Mouse (Mus musculus) intestine, embryonic 16.5 days (tissue): ENCODE measurements around the gene Olfr608. TPM values are rescaled to one million over a fixed set of nuclear protein-coding genes. Genes with fewer than 3 reads are reported as not detected.
"Not testable (repeated sequence)": the region's sequence is repeated elsewhere in the genome, so short reads cannot be mapped to it uniquely, and the experiment has no call there.

ENCODE experiments used
- ATAC-seq: fragments of 200-750 bp; cut with Nextera tagmentation; 2 replicates; pipeline ENCODE4 v1.8.0; 2017; ENCODE audit warnings: moderate TSS enrichment, moderate library complexity
- H3K27ac ChIP-seq: fragments of 300-500 bp; sonication (generic); 2 replicates; pipeline ENCODE4 v1.5.1; 2014; ENCODE audit warnings: mild to moderate bottlenecking, low read length
- H3K27me3 ChIP-seq: fragments of 300-500 bp; sonication (generic); replicated peaks from 2 replicates; pipeline ENCODE4 v1.6.1; 2014; ENCODE audit warnings: low read length, control low read depth, mixed read lengths; ENCODE audit not compliant: control insufficient read depth, insufficient read depth
- H3K36me3 ChIP-seq: fragments of 300-500 bp; sonication (generic); 2 replicates; pipeline ENCODE4 v1.6.1; 2014; ENCODE audit warnings: low read length, control low read depth; ENCODE audit not compliant: control insufficient read depth, insufficient read depth
- H3K4me1 ChIP-seq: fragments of 300-500 bp; sonication (generic); 2 replicates; pipeline ENCODE4 v1.6.1; 2014; ENCODE audit warnings: low read length, control low read depth, mixed read lengths; ENCODE audit not compliant: control insufficient read depth, insufficient read depth
- H3K4me2 ChIP-seq: fragments of 300-500 bp; sonication (generic); 2 replicates; pipeline ENCODE4 v1.6.1; 2014; ENCODE audit warnings: low read depth, low read length, control low read depth
- H3K4me3 ChIP-seq: fragments of 300-500 bp; sonication (generic); 2 replicates; pipeline ENCODE4 v1.5.1; 2014; ENCODE audit warnings: mild to moderate bottlenecking, low read length
- H3K9ac ChIP-seq: fragments of 300-500 bp; sonication (generic); 2 replicates; pipeline ENCODE4 v1.6.1; 2014; ENCODE audit warnings: low read depth, low read length
- H3K9me3 ChIP-seq: fragments of 300-500 bp; sonication (generic); 2 replicates; pipeline ENCODE4 v1.6.1; 2016; ENCODE audit warnings: low read length, control low read depth; ENCODE audit not compliant: control insufficient read depth
- WGBS: fragments of 180-500 bp; shearing (Covaris S2); extraction: QIAGEN DNeasy Blood & Tissue Kit; methylation state at CpG from one replicate; pipeline ENCODE4 v1.1.7; 2014; 5-methylcytosine and 5-hydroxymethylcytosine counted together
- polyA plus RNA-seq: library from polyadenylated mRNA; unstranded; fragments of >200 nt; fragmentation: Nextera tagmentation; extraction: Ambion mirVana; gene quantifications from 2 replicates; pipeline ENCODE4 v1.2.1, GENCODE M21; 2015

The Olfr608 gene
- not detected in 2 replicates for polyA plus RNA-seq

DNA sequence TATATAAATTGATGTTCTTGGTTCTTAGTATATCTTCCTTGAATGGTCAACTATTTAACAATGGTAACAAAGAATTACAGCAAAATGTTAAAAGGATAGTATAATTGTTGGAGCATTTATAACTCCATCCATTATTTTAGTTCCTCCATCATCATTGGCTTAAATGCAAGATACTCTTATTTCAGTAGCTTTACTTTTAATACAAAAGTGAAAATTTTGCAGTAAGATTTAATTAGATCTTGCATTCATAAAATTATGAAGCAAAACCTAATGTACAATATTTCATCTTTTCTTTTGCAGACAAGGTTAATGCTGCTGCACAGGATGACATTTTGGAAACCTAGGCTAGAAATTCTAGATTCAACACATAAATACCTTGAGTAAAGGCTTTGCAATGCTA lies at the start of gene Olfr608:
TSS of gene Olfr608 (plus strand) at position 301 of the 400 bp plus-strand sequence.
- H3K4me3 ChIP-seq: no peak within 1 kb of the TSS
- H3K27ac ChIP-seq: no peak within 1 kb of the TSS
- H3K9me3 ChIP-seq: no peaks in the 10 kb centered on the region
- H3K27me3 ChIP-seq: no peaks in the 10 kb centered on the region
- no peak within 1 kb of the TSS for H3K9ac ChIP-seq
- no peaks in the 10 kb centered on the region for H3K36me3 ChIP-seq
- no peak within 1 kb of the TSS for H3K4me2 ChIP-seq
- no peak for ATAC-seq
- H3K4me1 ChIP-seq: no peaks in the 10 kb centered on the region

DNA sequence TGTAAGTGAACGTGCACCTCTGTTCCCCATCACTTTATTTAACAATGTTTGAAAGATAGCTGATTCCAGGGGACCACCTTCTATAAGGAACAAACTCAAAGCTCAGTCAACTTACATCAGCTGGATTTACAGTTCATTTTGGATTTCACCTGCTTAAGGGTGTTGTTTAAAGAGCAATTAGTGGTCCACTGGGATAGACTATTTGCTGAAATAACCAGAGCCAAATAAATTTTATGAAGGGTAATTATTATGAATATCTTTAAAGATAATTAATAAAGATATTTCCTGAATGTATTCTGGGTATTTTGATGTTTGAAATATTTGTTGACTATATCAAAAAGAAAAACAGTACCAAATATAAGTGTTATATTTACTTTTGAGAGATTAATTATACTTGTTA lies 24.3 kb upstream of the Olfr608 start, which contains the start of gene Olfr605:
TSS of gene Olfr605 (minus strand) at position 101 of the 400 bp plus-strand sequence.
- Histone ChIP-seq H3K36me3 (no peaks in the 10 kb centered on the region), H3K4me1 (no peaks in the 10 kb centered on the region), H3K4me2 (no peak within 1 kb of the TSS), H3K9me3 (no peaks in the 10 kb centered on the region), H3K27ac (no peak within 1 kb of the TSS), H3K9ac (no peak within 1 kb of the TSS), H3K27me3 (no peaks in the 10 kb centered on the region), H3K4me3 (no peak within 1 kb of the TSS)
- ATAC-seq: no peak
- 75% methylated on average over 1 of the region's 1 CpGs for WGBS

DNA sequence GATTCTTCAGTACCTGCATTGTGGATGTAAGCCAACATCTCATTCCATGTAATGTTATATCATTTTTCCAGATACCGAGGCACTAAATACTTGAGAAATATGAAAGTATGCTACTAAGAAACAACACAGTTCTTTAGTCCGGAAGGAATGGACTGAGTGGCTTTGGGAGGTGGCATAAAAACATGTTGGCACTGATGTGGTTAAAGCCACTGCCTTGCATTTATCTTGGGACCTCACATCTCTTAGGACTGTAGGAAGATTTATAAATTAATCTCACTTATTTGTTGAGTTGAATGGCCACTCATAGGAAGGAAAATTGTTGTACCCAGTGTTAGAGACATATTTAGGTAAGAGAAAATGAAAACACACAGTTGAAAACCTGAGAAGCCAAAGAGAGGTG lies 20.9 kb upstream of the Olfr608 start, which contains the start of gene Olfr606:
TSS of gene Olfr606 (plus strand) at position 301 of the 400 bp plus-strand sequence.
- 91% methylated on average over 2 of the region's 2 CpGs for WGBS
- Histone ChIP-seq H3K9ac (no peak within 1 kb of the TSS), H3K4me2 (no peak within 1 kb of the TSS), H3K4me3 (no peak within 1 kb of the TSS), H3K36me3 (no peaks in the 10 kb centered on the region), H3K4me1 (no peaks in the 10 kb centered on the region), H3K9me3 (no peaks in the 10 kb centered on the region), H3K27me3 (no peaks in the 10 kb centered on the region), H3K27ac (no peak within 1 kb of the TSS)
- no peak for ATAC-seq

DNA sequence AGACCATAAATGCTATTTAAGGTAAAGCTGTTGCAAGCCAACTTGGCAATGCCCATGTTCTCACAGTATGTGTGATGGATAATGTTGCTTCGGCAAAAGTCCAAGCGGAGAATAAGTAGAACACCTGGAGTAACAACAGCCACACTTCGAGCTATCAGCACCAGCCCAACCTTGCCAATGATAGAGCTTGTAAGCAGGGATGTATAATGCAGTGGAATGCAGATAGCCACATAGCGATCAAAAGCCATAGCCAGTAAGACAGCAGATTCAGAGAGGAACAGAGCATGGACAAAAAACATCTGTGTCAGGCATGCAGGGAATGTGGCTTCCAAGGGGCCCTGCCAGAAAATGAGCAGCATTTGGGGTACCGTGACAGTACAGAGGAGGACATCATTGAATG lies 9.1 kb upstream of the Olfr608 start:
- Histone ChIP-seq H3K4me1 (no peaks in the 10 kb centered on the region), H3K36me3 (no peaks in the 10 kb centered on the region), H3K9ac (no peak overlapping the region), H3K27me3 (no peaks in the 10 kb centered on the region), H3K4me2 (no peak overlapping the region), H3K4me3 (no peak overlapping the region), H3K27ac (no peak overlapping the region), H3K9me3 (no peaks in the 10 kb centered on the region)
- ATAC-seq: no peak
- 87% methylated on average over 5 of the region's 5 CpGs for WGBS

DNA sequence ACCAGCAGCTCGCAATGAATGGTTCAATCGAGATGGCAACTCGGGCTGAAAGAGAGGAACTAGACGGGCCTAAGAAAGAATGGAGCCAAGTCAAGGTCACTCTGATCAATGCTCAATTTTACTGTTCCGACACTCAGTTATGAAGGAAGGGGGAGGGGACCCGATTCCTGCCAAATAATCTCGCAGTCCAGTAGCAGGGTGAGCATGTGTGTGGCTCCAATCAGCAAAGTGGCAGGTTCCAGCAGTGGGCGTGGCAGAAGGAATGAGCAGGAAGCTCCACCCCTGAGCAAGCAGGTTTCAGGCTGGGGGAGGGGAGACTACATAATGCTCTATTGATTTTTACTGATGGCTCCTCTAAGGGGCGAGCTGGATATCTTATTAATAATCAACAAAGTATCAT lies 7.4 kb downstream of the Olfr608 start:
- H3K9me3 ChIP-seq, ATAC-seq, H3K27me3 ChIP-seq, H3K4me2 ChIP-seq, H3K27ac ChIP-seq, H3K4me3 ChIP-seq, H3K9ac ChIP-seq, H3K36me3 ChIP-seq, H3K4me1 ChIP-seq: not testable (repeated sequence)
- WGBS: 76% methylated on average over 9 of the region's 9 CpGs

GRCm38 (mm10) chr7:103497962-103498361 lies 28.3 kb downstream of the Olfr608 start, which contains the start of gene Olfr609:
Gene Olfr609, minus strand, starts transcription at chr7:103498062.
- Histone ChIP-seq H3K27ac (no peak within 1 kb of the TSS), H3K4me1 (no peaks in the 10 kb centered on the region), H3K36me3 (no peaks in the 10 kb centered on the region), H3K9ac (no peak within 1 kb of the TSS), H3K4me3 (no peak within 1 kb of the TSS), H3K9me3 (no peaks in the 10 kb centered on the region), H3K4me2 (no peak within 1 kb of the TSS), H3K27me3 (no peaks in the 10 kb centered on the region)
- 65% methylated on average over 1 of the region's 1 CpGs for WGBS
- no peak for ATAC-seq

- H3K27ac ChIP-seq: no peak within 1 kb of the TSS
- no peak within 1 kb of the TSS for H3K4me3 ChIP-seq
- ATAC-seq: no peak
- WGBS: 85% methylated on average over 2 of the region's 2 CpGs
- H3K36me3 ChIP-seq: no peaks in the 10 kb centered on the region
- no peaks in the 10 kb centered on the region for H3K27me3 ChIP-seq
- H3K4me1 ChIP-seq: no peaks in the 10 kb centered on the region
- H3K4me2 ChIP-seq: no peak within 1 kb of the TSS
- H3K9ac ChIP-seq: no peak within 1 kb of the TSS
- no peaks in the 10 kb centered on the region for H3K9me3 ChIP-seq
Measured at GRCm38 (mm10) chr7:103512022-103512421, 42.3 kb downstream of the Olfr608 start, which contains the start of gene Olfr610. Gene Olfr610, minus strand, starts transcription at chr7:103512122.

- H3K27ac ChIP-seq, H3K4me3 ChIP-seq, H3K9me3 ChIP-seq, H3K4me1 ChIP-seq, ATAC-seq, H3K36me3 ChIP-seq, H3K27me3 ChIP-seq, H3K4me2 ChIP-seq, H3K9ac ChIP-seq: not testable (repeated sequence)
- WGBS: 77% methylated on average over 1 of the region's 1 CpGs
Measured at GRCm38 (mm10) chr7:103520746-103521145, 51.1 kb downstream of the Olfr608 start, which contains the start of gene Olfr611. Gene Olfr611, minus strand, starts transcription at chr7:103520846.
